Mouse (Mus musculus) embryonic facial prominence, embryonic 11.5 days (tissue): ENCODE measurements around the gene Oas1h. TPM values are rescaled to one million over a fixed set of nuclear protein-coding genes. Genes with fewer than 3 reads are reported as not detected.

Source experiments
- ATAC-seq: fragments of 200-750 bp; cut with Nextera tagmentation; replicated peaks from 2 replicates; pipeline ENCODE4 v1.8.0; 2017; ENCODE audit warnings: low read depth; ENCODE audit not compliant: insufficient number of reproducible peaks, low FRiP score, low TSS enrichment
- DNase-seq: peaks from one replicate; pipeline ENCODE4 v3.0.0-alpha.2; 2015; ENCODE audit warnings: low spot score
- H3K27ac ChIP-seq: fragments of 300-500 bp; sonication (generic); replicated peaks from 2 replicates; pipeline ENCODE4 v1.5.1; 2014; ENCODE audit warnings: mild to moderate bottlenecking, low read depth, low read length, control low read depth
- H3K27me3 ChIP-seq: fragments of 300-500 bp; sonication (generic); 2 replicates; pipeline ENCODE4 v1.6.1; 2014; ENCODE audit warnings: mild to moderate bottlenecking, low read length, moderate library complexity, mixed read lengths; ENCODE audit not compliant: control insufficient read depth, insufficient read depth
- H3K36me3 ChIP-seq: fragments of 300-500 bp; sonication (generic); replicated peaks from 2 replicates; pipeline ENCODE4 v1.6.1; 2014; ENCODE audit warnings: low read depth, mild to moderate bottlenecking, low read length, moderate library complexity, mixed read lengths; ENCODE audit not compliant: control insufficient read depth, insufficient read depth
- H3K4me1 ChIP-seq: fragments of 300-500 bp; sonication (generic); 2 replicates; pipeline ENCODE4 v1.6.1; 2014; ENCODE audit warnings: low read length, mixed read lengths; ENCODE audit not compliant: control insufficient read depth, insufficient read depth
- H3K4me2 ChIP-seq: fragments of 300-500 bp; sonication (generic); 2 replicates; pipeline ENCODE4 v1.6.1; 2014; ENCODE audit warnings: low read depth, mild to moderate bottlenecking, control low read depth, low read length, moderate library complexity
- H3K4me3 ChIP-seq: fragments of 300-500 bp; sonication (generic); 2 replicates; pipeline ENCODE4 v1.5.1; 2014; ENCODE audit warnings: low read depth, low read length, control low read depth
- H3K9ac ChIP-seq: fragments of 300-500 bp; sonication (generic); replicated peaks from 2 replicates; pipeline ENCODE4 v1.6.1; 2014; ENCODE audit warnings: mild to moderate bottlenecking, control low read depth, low read length
- H3K9me3 ChIP-seq: fragments of 300-500 bp; sonication (generic); replicated peaks from 2 replicates; pipeline ENCODE4 v1.6.1; 2016; ENCODE audit warnings: mild to moderate bottlenecking, low read length, inconsistent platforms, mixed read lengths; ENCODE audit not compliant: control insufficient read depth
- WGBS: fragments of 180-500 bp; shearing (Covaris S2); extraction: QIAGEN DNeasy Blood & Tissue Kit; methylation state at CpG from one replicate; pipeline ENCODE4 v1.1.7; 2014; 5-methylcytosine and 5-hydroxymethylcytosine counted together
- polyA plus RNA-seq: library from polyadenylated mRNA; unstranded; fragments of >200 nt; fragmentation: Nextera tagmentation; extraction: Ambion mirVana; gene quantifications from 2 replicates; pipeline ENCODE4 v1.2.1, GENCODE M21; 2014

The Oas1h gene
- polyA plus RNA-seq, 1 experiment from 2014 or later, result not detected

DNA sequence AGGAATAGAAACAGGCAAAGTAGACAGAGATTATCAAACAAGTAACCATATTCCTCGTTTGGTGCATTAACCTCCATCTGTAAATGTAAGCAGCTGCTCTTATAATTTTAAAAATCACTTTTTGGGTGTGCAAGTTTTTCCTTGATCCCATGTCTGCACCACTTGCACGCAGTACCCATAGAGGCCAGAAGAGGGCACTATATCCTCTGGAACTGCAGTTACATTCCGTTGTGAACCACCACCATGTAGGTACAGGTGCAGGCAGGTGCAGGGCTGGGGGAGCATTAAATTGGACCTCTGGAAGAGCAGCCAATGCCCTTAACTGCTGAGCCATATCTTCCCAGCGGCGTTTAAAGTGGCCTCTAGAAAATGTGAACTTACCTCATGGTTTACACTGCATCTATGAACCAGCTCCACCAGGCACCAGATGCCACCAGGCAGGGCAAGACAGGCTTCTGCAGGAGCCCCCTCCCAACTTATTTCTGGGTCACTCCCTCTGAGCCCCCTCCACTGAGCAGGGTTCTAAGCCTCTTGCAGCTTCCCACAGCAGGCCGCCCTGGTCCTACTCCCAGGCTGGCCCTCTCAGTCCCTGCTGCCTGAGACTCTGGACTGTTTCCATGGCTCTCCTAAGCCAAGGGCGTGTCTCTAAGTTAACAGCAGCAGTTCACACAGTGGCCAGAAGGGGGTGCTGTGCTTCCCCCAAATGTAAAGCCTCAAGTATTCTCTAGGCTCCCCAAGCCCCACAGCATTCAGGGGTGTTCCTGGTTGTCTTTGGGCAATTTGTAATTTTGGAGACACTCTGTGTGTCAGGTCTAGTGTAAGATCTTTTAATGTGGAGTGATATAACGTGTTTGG is 24.3 kb upstream of the Oas1h start:
- H3K27me3 ChIP-seq, result no peaks in the 10 kb centered on the region
- H3K4me3 ChIP-seq, result no peak overlapping the region
- DNase-seq (peak; percentile 53), ATAC-seq (no peak)
- 8% methylated on average over 8 of the region's 8 CpGs for WGBS
- H3K36me3 ChIP-seq, result no peaks in the 10 kb centered on the region
- H3K27ac ChIP-seq, result no peak overlapping the region
- no peak overlapping the region for H3K9ac ChIP-seq
- no peaks in the 10 kb centered on the region for H3K9me3 ChIP-seq
- no peak overlapping the region for H3K4me2 ChIP-seq
- no peaks in the 10 kb centered on the region for H3K4me1 ChIP-seq

DNA sequence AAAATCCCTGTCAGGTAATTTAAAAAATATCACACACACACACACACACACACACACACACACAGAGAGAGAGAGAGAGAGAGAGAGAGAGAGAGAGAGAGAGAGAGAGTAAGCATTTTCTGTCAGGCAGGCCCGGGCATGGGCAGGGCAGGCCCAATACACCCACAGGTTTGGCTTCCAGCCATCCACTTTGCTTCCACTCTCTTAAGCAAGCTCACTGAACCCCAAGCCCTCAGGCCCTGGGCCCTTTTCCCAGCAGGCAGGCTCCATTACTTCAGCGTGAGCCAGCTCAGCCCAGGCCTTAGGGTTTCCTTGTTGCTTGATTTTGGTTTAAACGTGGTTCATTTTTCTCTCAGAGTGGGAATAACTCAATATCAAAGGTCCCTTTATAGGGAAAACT is 16.5 kb upstream of the Oas1h start:
- Histone ChIP-seq H3K9ac (no peak overlapping the region), H3K4me3 (no peak overlapping the region), H3K36me3 (no peaks in the 10 kb centered on the region), H3K4me2 (no peak overlapping the region), H3K27me3 (no peaks in the 10 kb centered on the region), H3K4me1 (no peaks in the 10 kb centered on the region), H3K9me3 (no peaks in the 10 kb centered on the region), H3K27ac (no peak overlapping the region)
- no peak for ATAC-seq
- no peak for DNase-seq
- 85% methylated on average over 3 of the region's 3 CpGs for WGBS

DNA sequence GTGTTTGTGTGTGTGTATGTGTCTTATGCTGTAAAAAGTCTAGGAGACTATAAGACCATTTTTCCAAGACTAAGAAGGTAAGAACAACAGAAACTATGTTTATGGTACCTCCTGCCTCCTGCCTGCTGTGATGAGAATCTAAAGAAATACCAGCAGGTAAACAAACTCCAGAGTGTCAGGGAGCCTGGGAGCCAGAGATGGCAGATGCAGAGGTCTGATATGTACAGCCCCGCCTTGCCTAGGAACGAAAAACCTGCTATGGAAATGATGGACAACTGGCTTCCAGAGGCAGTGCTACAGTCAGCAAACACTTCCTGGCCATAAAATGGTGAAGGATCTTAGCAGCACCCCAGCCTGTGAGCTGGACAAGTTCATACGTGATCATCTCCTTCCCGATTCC is 14.2 kb upstream of the Oas1h start, which contains the start of gene Oas1f:
Gene Oas1f, plus strand, starts transcription at position 301 of the 400 bp plus-strand sequence.
- H3K4me3 ChIP-seq, result no peak within 1 kb of the TSS
- H3K4me2 ChIP-seq, result no peak within 1 kb of the TSS
- ATAC-seq, result no peak
- no peak within 1 kb of the TSS for H3K9ac ChIP-seq
- H3K4me1 ChIP-seq, result no peaks in the 10 kb centered on the region
- 89% methylated on average over 4 of the region's 4 CpGs for WGBS
- no peak for DNase-seq
- H3K36me3 ChIP-seq, result no peaks in the 10 kb centered on the region
- H3K27ac ChIP-seq, result no peak within 1 kb of the TSS
- H3K27me3 ChIP-seq, result no peaks in the 10 kb centered on the region
- H3K9me3 ChIP-seq, result no peaks in the 10 kb centered on the region

DNA sequence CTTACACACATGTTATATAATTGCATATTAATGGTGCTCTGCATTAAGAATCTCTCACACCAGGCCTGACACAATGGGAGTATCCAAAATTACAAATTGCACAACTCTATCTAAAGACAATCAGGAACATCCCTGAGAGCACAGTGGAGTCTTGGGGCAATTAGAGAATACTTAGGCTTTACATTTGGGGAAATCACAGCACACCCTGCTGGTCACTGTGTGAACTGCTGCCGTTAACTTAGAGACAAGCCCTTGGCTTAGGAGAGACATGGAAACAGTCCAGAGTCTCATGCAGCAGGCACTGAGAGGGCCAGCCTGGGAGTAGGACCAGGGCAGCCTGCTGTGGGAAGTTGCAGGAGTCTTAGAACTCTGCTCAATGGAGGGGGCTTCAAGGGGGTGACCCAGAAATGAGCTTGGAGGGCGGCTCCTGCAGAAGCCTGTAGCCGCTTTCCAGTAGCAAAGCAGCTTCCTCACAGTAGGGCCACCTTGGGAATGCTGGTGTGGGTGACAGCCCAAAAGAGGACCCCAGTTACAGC is 11.6 kb upstream of the Oas1h start:
- no peaks in the 10 kb centered on the region for H3K27me3 ChIP-seq
- no peaks in the 10 kb centered on the region for H3K4me1 ChIP-seq
- ATAC-seq (no peak), DNase-seq (peak; percentile 46)
- no peaks in the 10 kb centered on the region for H3K36me3 ChIP-seq
- no peak overlapping the region for H3K27ac ChIP-seq
- WGBS, result 66% methylated on average over 3 of the region's 3 CpGs
- no peak overlapping the region for H3K4me3 ChIP-seq
- H3K9ac ChIP-seq, result no peak overlapping the region
- no peaks in the 10 kb centered on the region; the same call in 1 of the 2 replicates for H3K9me3 ChIP-seq
- H3K4me2 ChIP-seq, result no peak overlapping the region

DNA sequence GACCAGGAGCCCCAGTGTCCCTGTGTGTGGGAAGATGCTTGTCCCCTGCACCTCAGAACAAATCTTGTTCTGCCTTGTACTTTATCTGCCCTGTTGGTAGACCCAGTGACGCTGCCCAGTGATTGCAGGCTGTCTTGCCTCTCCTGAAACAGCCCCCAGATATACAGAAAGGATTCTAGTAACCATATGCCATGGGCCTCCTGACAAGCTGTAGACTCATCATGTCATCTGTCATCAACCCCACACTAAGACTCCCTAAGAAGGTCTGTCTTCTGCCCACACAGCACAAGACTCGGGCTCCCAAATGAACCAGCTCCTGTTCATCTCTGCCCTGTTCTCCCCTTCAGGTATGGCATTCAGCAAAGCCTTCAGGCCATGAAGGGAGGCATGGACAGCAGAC is 2.0 kb upstream of the Oas1h start:
- DNase-seq (no peak), ATAC-seq (no peak)
- Histone ChIP-seq H3K4me1 (no peaks in the 10 kb centered on the region), H3K27me3 (no peaks in the 10 kb centered on the region), H3K4me2 (no peak overlapping the region), H3K9me3 (no peaks in the 10 kb centered on the region; the same call in 1 of the 2 replicates), H3K36me3 (no peaks in the 10 kb centered on the region), H3K27ac (no peak overlapping the region), H3K4me3 (no peak overlapping the region), H3K9ac (no peak overlapping the region)
- WGBS, result 75% methylated on average over 2 of the region's 2 CpGs

GRCm38 (mm10) chr5:120865336-120865860 is 4.2 kb downstream of the Oas1h start:
- H3K4me3 ChIP-seq, result no peak overlapping the region
- DNase-seq (peak; percentile 27), ATAC-seq (no peak)
- H3K36me3 ChIP-seq, result no peaks in the 10 kb centered on the region
- no peak overlapping the region for H3K27ac ChIP-seq
- no peak overlapping the region for H3K9ac ChIP-seq
- no peaks in the 10 kb centered on the region for H3K9me3 ChIP-seq
- H3K4me1 ChIP-seq, result no peaks in the 10 kb centered on the region
- WGBS, result 63% methylated on average over 3 of the region's 3 CpGs
- no peak overlapping the region for H3K4me2 ChIP-seq
- no peaks in the 10 kb centered on the region for H3K27me3 ChIP-seq

GRCm38 (mm10) chr5:120869436-120870015 is 8.3 kb downstream of the Oas1h start:
- DNase-seq (no peak), ATAC-seq (no peak)
- no peak overlapping the region for H3K4me2 ChIP-seq
- H3K36me3 ChIP-seq, result no peaks in the 10 kb centered on the region
- no peak overlapping the region for H3K9ac ChIP-seq
- no peaks in the 10 kb centered on the region for H3K4me1 ChIP-seq
- H3K27me3 ChIP-seq, result no peaks in the 10 kb centered on the region
- H3K4me3 ChIP-seq, result no peak overlapping the region
- H3K27ac ChIP-seq, result no peak overlapping the region
- no peaks in the 10 kb centered on the region for H3K9me3 ChIP-seq
- 73% methylated on average over 7 of the region's 7 CpGs for WGBS

GRCm38 (mm10) chr5:120870081-120870480 is 8.9 kb downstream of the Oas1h start:
- Histone ChIP-seq H3K27me3 (no peaks in the 10 kb centered on the region), H3K4me3 (no peak overlapping the region), H3K36me3 (no peaks in the 10 kb centered on the region), H3K4me1 (no peaks in the 10 kb centered on the region), H3K9ac (no peak overlapping the region), H3K27ac (no peak overlapping the region), H3K4me2 (no peak overlapping the region), H3K9me3 (no peaks in the 10 kb centered on the region)
- 55% methylated on average over 3 of the region's 3 CpGs for WGBS
- ATAC-seq (no peak), DNase-seq (no peak)
